Mouse (Mus musculus) G1E (cell line): ENCODE data around the gene Abcd3. TPM values are rescaled to one million over a fixed set of nuclear protein-coding genes. Genes with fewer than 3 reads are reported as not detected.

Experiments
- ATAC-seq: 2 replicates; pipeline ENCODE4 v1.8.0; 2016; ENCODE audit warnings: mild to moderate bottlenecking; ENCODE audit not compliant: insufficient number of reproducible peaks, poor library complexity, low FRiP score, severe bottlenecking; ENCODE audit errors: extremely low read depth
- DNase-seq: peaks from one replicate; pipeline ENCODE4 v3.0.0; 2012; ENCODE audit warnings: low spot score
- H3K27me3 ChIP-seq: 2 replicates; pipeline ENCODE4 v1.6.1; 2012; ENCODE audit warnings: mild to moderate bottlenecking, low read length, inconsistent platforms; ENCODE audit not compliant: insufficient read depth
- H3K36me3 ChIP-seq: replicated peaks from 2 replicates; pipeline ENCODE3; 2012; ENCODE audit warnings: mild to moderate bottlenecking, inconsistent platforms
- H3K4me1 ChIP-seq: 2 replicates; pipeline ENCODE4 v1.6.1; 2012; ENCODE audit warnings: low read depth, low read length, inconsistent platforms, mixed read lengths; ENCODE audit not compliant: insufficient read depth
- H3K4me3 ChIP-seq: 2 replicates; pipeline ENCODE4 v1.5.1; 2012; ENCODE audit warnings: low read depth, mild to moderate bottlenecking, inconsistent platforms, low read length, moderate library complexity, mixed read lengths
- H3K9me3 ChIP-seq: replicated peaks from 2 replicates; pipeline ENCODE4 v1.6.1; 2012; ENCODE audit warnings: inconsistent platforms
- CTCF ChIP-seq: IDR thresholded peaks from 2 replicates; pipeline ENCODE4 v1.5.1; 2012; ENCODE audit warnings: low read depth, low read length, inconsistent platforms, mixed read lengths
- GATA1 ChIP-seq: IDR thresholded peaks from 2 replicates; pipeline ENCODE4 v1.6.1; 2012; ENCODE audit warnings: borderline replicate concordance, low read length, inconsistent platforms, mixed read lengths
- GATA2 ChIP-seq: IDR thresholded peaks from 2 replicates; pipeline ENCODE4 v1.6.1; 2012; ENCODE audit warnings: low read depth, low read length, inconsistent platforms, borderline replicate concordance
- POLR2AphosphoS5 ChIP-seq: IDR thresholded peaks from 2 replicates; pipeline ENCODE4 v1.6.1; 2012; ENCODE audit warnings: low read depth, low read length, inconsistent platforms; ENCODE audit not compliant: insufficient replicate concordance
- TAL1 ChIP-seq: conservative IDR thresholded peaks from 2 replicates; pipeline ENCODE4 v1.6.1; 2012; ENCODE audit warnings: low read depth, low read length, inconsistent platforms, mixed read lengths
- polyA plus RNA-seq: library from polyadenylated mRNA; stranded (reverse); fragments of >175 nt; gene quantifications from 2 replicates; pipeline ENCODE4 v1.2.3, GENCODE M21; 2012
- total RNA-seq, 2 experiments: library from RNA; stranded (forward) in 1 of 2; stranded (reverse) in 1 of 2; fragments of 200-1000 nt in 1 of 2; fragments of >200 nt in 1 of 2; fragmentation: Nextera tagmentation in 1 of 2; gene quantifications; 2 replicates each; pipeline ENCODE4 v1.2.3; 2014 to 2017

Abcd3 gene
- total and polyA plus RNA-seq, 3 experiments = 20.4 to 42.0 (median 20.7) TPM

GRCm38 (mm10) chr3:121822643-121823042 is 7.5 kb upstream of the Abcd3 start:
- Histone ChIP-seq H3K36me3 (no peaks in the 10 kb centered on the region), H3K27me3 (0 out of 2 replicates have a peak, but pooled peaks cover 5% of the 10 kb centered on the region), H3K9me3 (no peaks in the 10 kb centered on the region), H3K4me1 (peaks cover 14% of the 10 kb centered on the region), H3K4me3 (no peak overlapping the region)
- ATAC-seq (no peak), DNase-seq (no peak)
- no peak for TF ChIP-seq CTCF
- no peak for TF ChIP-seq GATA1
- no peak for TF ChIP-seq TAL1
- no peak for TF ChIP-seq GATA2
- TF ChIP-seq POLR2AphosphoS5 = no peak

GRCm38 (mm10) chr3:121821559-121822143 is 6.5 kb upstream of the Abcd3 start:
- Histone ChIP-seq H3K36me3 (no peaks in the 10 kb centered on the region), H3K4me1 (peaks cover 15% of the 10 kb centered on the region), H3K27me3 (0 out of 2 replicates have a peak, but pooled peaks cover 5% of the 10 kb centered on the region), H3K9me3 (no peaks in the 10 kb centered on the region), H3K4me3 (no peak overlapping the region)
- no peak for DNase-seq
- ATAC-seq = no peak
- TF ChIP-seq TAL1 = no peak
- TF ChIP-seq CTCF = no peak
- TF ChIP-seq GATA1 = no peak
- no peak for TF ChIP-seq GATA2
- no peak for TF ChIP-seq POLR2AphosphoS5

GRCm38 (mm10) chr3:121819693-121820200 is 4.6 kb upstream of the Abcd3 start:
- TF ChIP-seq POLR2AphosphoS5 (no peak), TAL1 (no peak), CTCF (no peak), GATA2 (no peak), GATA1 (no peak)
- Histone ChIP-seq H3K4me3 (no peak overlapping the region), H3K4me1 (peaks cover 23% of the 10 kb centered on the region), H3K36me3 (no peaks in the 10 kb centered on the region), H3K9me3 (no peaks in the 10 kb centered on the region), H3K27me3 (0 out of 2 replicates have a peak, but pooled peaks cover 5% of the 10 kb centered on the region)
- ATAC-seq = no peak
- DNase-seq = no peak

GRCm38 (mm10) chr3:121818736-121819396 is 3.8 kb upstream of the Abcd3 start:
- H3K36me3 ChIP-seq = no peaks in the 10 kb centered on the region
- H3K27me3 ChIP-seq = 0 out of 2 replicates have a peak, but pooled peaks cover 5% of the 10 kb centered on the region
- TF ChIP-seq POLR2AphosphoS5 (no peak), TAL1 (no peak), GATA2 (no peak), CTCF (no peak), GATA1 (no peak)
- peaks cover 29% of the 10 kb centered on the region for H3K4me1 ChIP-seq
- H3K9me3 ChIP-seq = no peaks in the 10 kb centered on the region
- ATAC-seq (no peak), DNase-seq (no peak)
- H3K4me3 ChIP-seq = no peak overlapping the region

GRCm38 (mm10) chr3:121815549-121816235 is 590 bp upstream of the Abcd3 start:
- TF ChIP-seq TAL1 = no peak
- TF ChIP-seq CTCF = no peak
- no peak for TF ChIP-seq POLR2AphosphoS5
- TF ChIP-seq GATA1 = no peak
- no peak for TF ChIP-seq GATA2
- ATAC-seq (no peak), DNase-seq (no peak)
- H3K27me3 ChIP-seq = 0 out of 2 replicates have a peak, but pooled peaks cover 3% of the 10 kb centered on the region
- H3K36me3 ChIP-seq = peaks cover 6% of the 10 kb centered on the region
- peaks cover 32% of the 10 kb centered on the region for H3K4me1 ChIP-seq
- no peaks in the 10 kb centered on the region for H3K9me3 ChIP-seq
- H3K4me3 ChIP-seq = peak overlapping the region; percentile 96
